Mouse (Mus musculus) lung, postnatal 0 days (tissue): ENCODE measurements around the gene Gm3182. TPM values are rescaled to one million over a fixed set of nuclear protein-coding genes. Genes with fewer than 3 reads are reported as not detected.
"Not testable (repeated sequence)": the region's sequence is repeated elsewhere in the genome, so short reads cannot be mapped to it uniquely, and the experiment has no call there.

Source experiments
- ATAC-seq: fragments of 200-750 bp; cut with Nextera tagmentation; 2 replicates; pipeline ENCODE4 v1.8.0; 2017; ENCODE audit warnings: moderate library complexity
- DNase-seq: peaks from one replicate; pipeline ENCODE4 v3.0.0-alpha.2; 2016; ENCODE audit warnings: low spot score
- H3K27ac ChIP-seq: fragments of 300-500 bp; sonication (generic); 2 replicates; pipeline ENCODE4 v1.5.1; 2014; ENCODE audit warnings: antibody characterized with exemption, mild to moderate bottlenecking, low read length, mixed read lengths
- H3K27me3 ChIP-seq: fragments of 300-500 bp; sonication (generic); replicated peaks from 2 replicates; pipeline ENCODE4 v1.6.1; 2014; ENCODE audit warnings: low read length, mixed read lengths; ENCODE audit not compliant: insufficient read depth
- H3K36me3 ChIP-seq: fragments of 300-500 bp; sonication (generic); 2 replicates; pipeline ENCODE4 v1.6.1; 2014; ENCODE audit warnings: low read length, mixed read lengths; ENCODE audit not compliant: insufficient read depth
- H3K4me1 ChIP-seq: fragments of 300-500 bp; sonication (generic); 2 replicates; pipeline ENCODE4 v1.6.1; 2014; ENCODE audit warnings: antibody characterized with exemption, low read depth, low read length, mixed read lengths; ENCODE audit not compliant: insufficient read depth
- H3K4me2 ChIP-seq: fragments of 300-500 bp; sonication (generic); replicated peaks from 2 replicates; pipeline ENCODE4 v1.6.1; 2014; ENCODE audit warnings: low read depth, mild to moderate bottlenecking, low read length, moderate library complexity, mixed read lengths
- H3K4me3 ChIP-seq: fragments of 300-500 bp; sonication (generic); 2 replicates; pipeline ENCODE4 v1.5.1; 2014; ENCODE audit warnings: low read depth, low read length
- H3K9ac ChIP-seq: fragments of 300-500 bp; sonication (generic); replicated peaks from 2 replicates; pipeline ENCODE4 v1.6.1; 2014; ENCODE audit warnings: low read depth, mild to moderate bottlenecking
- H3K9me3 ChIP-seq: fragments of 300-500 bp; sonication (generic); 2 replicates; pipeline ENCODE4 v1.6.1; 2016; ENCODE audit warnings: low read length, mixed read lengths
- WGBS: fragments of 180-500 bp; shearing (Covaris S2); extraction: QIAGEN DNeasy Blood & Tissue Kit; methylation state at CpG from one replicate; pipeline ENCODE4 v1.1.7; 2014; 5-methylcytosine and 5-hydroxymethylcytosine counted together
- polyA plus RNA-seq: library from polyadenylated mRNA; unstranded; fragments of >200 nt; fragmentation: Nextera tagmentation; extraction: Ambion mirVana; gene quantifications from 2 replicates; pipeline ENCODE4 v1.2.1, GENCODE M21; 2015

Gm3182 gene
- polyA plus RNA-seq = not detected in 2 replicates

DNA sequence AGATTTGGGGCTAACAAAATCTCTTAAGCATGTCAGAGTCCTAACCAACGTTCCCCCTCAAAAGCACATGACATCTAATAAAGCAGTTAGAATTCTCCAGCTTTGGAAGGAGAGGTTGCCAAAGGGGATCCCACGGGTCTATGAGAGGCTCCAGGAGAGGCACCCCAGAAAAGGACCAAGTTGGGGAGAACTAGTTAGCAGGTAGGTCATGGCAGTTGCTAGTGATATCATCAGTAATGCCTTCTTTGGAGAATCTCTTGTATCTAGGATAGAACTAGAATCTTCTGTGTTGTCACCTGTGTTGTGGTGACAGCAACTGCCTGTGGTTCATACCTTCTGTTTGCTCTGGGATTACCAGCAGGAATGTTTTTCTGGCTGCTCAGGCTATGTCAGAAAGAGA, at the start of gene Gm3182:
Gene Gm3182 (plus strand): TSS at position 301 of the 400 bp plus-strand sequence.
- DNase-seq, H3K27me3 ChIP-seq, H3K27ac ChIP-seq, H3K9ac ChIP-seq, ATAC-seq, H3K36me3 ChIP-seq, H3K9me3 ChIP-seq, H3K4me1 ChIP-seq, H3K4me2 ChIP-seq, H3K4me3 ChIP-seq: not testable (repeated sequence)
- WGBS = no CpG with 5 or more reads among the region's 2 CpGs

DNA sequence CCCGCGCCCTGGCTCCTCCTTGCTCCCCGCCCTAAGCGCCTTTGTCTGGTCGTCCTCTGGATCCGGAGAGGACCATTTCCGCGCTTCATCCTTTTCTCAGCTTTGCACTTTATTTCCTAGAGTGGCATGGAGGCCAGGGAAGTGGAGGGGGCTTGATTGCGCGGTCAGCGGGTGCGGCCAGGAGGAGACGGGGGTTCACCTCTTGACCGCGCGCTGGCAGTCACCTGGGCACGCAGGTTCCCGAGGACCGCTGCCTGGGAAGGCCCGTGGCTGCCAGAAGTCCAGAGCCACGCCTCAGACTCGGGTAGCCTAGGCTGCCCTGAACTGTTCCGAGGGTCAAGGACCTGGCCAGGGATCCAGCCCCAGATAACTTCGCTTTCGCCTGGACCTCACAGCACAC, 17.9 kb downstream of the Gm3182 start:
- not testable (repeated sequence) for H3K9me3 ChIP-seq, ATAC-seq, H3K27ac ChIP-seq, H3K4me1 ChIP-seq, H3K9ac ChIP-seq, H3K27me3 ChIP-seq, DNase-seq, H3K4me2 ChIP-seq, H3K36me3 ChIP-seq, H3K4me3 ChIP-seq
- WGBS = 0% methylated on average over 2 of the region's 25 CpGs

Other genes with a start within 250 kb of the Gm3182 start
- not detected in 2 replicates for gene Gm3138, start 232.1 kb upstream of the Gm3182 start, polyA plus RNA-seq
- not detected in 2 replicates for gene Gm3149, start 164.5 kb upstream of the Gm3182 start, polyA plus RNA-seq
- gene 2610042L04Rik, start 147.0 kb upstream of the Gm3182 start, polyA plus RNA-seq = 0.12 TPM in 1 of 2 replicates, not detected in the other
- gene Gm3159, start 84.2 kb upstream of the Gm3182 start, polyA plus RNA-seq = not detected in 2 replicates
- 0.08 and 0.10 TPM in 2 replicates for gene Gm3164, start 66.3 kb upstream of the Gm3182 start, polyA plus RNA-seq
- not detected in 2 replicates for gene Gm3173, start 50.8 kb upstream of the Gm3182 start, polyA plus RNA-seq
- not detected in 2 replicates for gene Gm3047, start 73.7 kb downstream of the Gm3182 start, polyA plus RNA-seq
- gene Gm8159, start 150.6 kb downstream of the Gm3182 start, polyA plus RNA-seq = not detected in 2 replicates
- not detected in 2 replicates for gene Gm3239, start 182.4 kb downstream of the Gm3182 start, polyA plus RNA-seq
- gene Gm7876, start 227.5 kb downstream of the Gm3182 start, polyA plus RNA-seq = not detected in 2 replicates
- 0.14 TPM in 1 of 2 replicates, not detected in the other for gene Gm3252, start 245.0 kb downstream of the Gm3182 start, polyA plus RNA-seq